Mouse (Mus musculus) spleen, adult 2 months (tissue): ENCODE results near the gene Ddx42.

ENCODE experiments used
- CTCF ChIP-seq: fragments of 200-500 bp; IDR thresholded peaks from 2 replicates; pipeline ENCODE4 v1.5.1; 2011; ENCODE audit warnings: mild to moderate bottlenecking, inconsistent platforms; ENCODE audit not compliant: insufficient read depth, insufficient read length, insufficient replicate concordance; ENCODE audit errors: extremely low read depth
- POLR2A ChIP-seq: fragments of 200-500 bp; IDR thresholded peaks from 2 replicates; pipeline ENCODE4 v1.6.1; 2011; ENCODE audit warnings: low read depth, low read length, inconsistent platforms

DNA sequence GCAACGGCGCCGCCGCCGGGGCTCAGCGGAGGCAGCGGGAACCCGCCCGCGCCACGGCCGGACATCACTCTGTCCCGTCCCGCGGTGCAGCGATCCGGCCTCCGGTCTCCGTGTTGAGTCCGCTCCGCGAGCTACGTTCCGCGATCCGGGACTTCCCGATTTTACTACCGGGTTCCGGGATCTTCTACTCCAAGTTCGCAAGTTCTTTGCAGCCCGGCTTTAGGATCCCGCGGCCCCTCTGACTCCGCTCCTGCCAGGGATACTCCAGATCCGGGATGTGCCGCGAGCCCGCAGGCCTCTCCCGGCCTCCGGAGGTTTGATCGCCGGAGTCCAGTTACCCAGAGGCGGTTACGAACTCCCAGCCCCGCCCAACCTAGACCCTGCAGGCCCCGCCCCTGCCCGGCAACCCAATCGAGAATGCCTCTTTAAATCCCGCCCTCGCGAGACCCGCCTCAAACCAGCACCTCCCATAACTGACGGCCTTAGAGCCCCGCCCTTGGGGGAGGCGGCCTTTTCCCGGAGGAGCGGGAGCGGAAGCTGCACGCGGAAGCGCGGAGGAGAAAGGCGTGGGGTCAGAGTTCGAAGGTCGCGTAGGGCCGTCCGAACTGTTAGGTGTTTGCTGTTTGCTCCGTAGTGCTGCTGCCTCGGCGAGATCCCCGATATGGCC is 56.1 kb downstream of the Ddx42 start, which contains the start of gene Smarcd2:
- TF ChIP-seq CTCF (no peak), POLR2A (peak; percentile 88)
